Mouse (Mus musculus) hindbrain, embryonic 13.5 days (tissue): Measurements from ENCODE around the gene Rpl36-ps4. TPM values are rescaled to one million over a fixed set of nuclear protein-coding genes. Genes with fewer than 3 reads are reported as not detected.
A peak's percentile ranks its signal among the peaks of the same experiment; 100 is the strongest.
"Not testable (repeated sequence)": the region's sequence is repeated elsewhere in the genome, so short reads cannot be mapped to it uniquely, and the experiment has no call there.

Source experiments
- ATAC-seq: fragments of 200-750 bp; cut with Nextera tagmentation; 2 replicates; pipeline ENCODE4 v1.8.0; 2017; ENCODE audit warnings: moderate TSS enrichment; ENCODE audit not compliant: low FRiP score
- H3K27ac ChIP-seq: fragments of 300-500 bp; sonication (generic); 2 replicates; pipeline ENCODE4 v1.5.1; 2015; ENCODE audit warnings: inconsistent platforms, mild to moderate bottlenecking, moderate library complexity
- H3K27me3 ChIP-seq: fragments of 300-500 bp; sonication (generic); 2 replicates; pipeline ENCODE4 v1.6.1; 2015; ENCODE audit warnings: mild to moderate bottlenecking, inconsistent platforms
- H3K36me3 ChIP-seq: fragments of 300-500 bp; sonication (generic); 2 replicates; pipeline ENCODE4 v1.6.1; 2015; ENCODE audit warnings: mild to moderate bottlenecking, inconsistent platforms
- H3K4me1 ChIP-seq: fragments of 300-500 bp; sonication (generic); replicated peaks from 2 replicates; pipeline ENCODE4 v1.6.1; 2015; ENCODE audit warnings: inconsistent platforms
- H3K4me2 ChIP-seq: fragments of 300-500 bp; sonication (generic); 2 replicates; pipeline ENCODE4 v1.6.1; 2015; ENCODE audit warnings: inconsistent platforms, mild to moderate bottlenecking, moderate library complexity
- H3K4me3 ChIP-seq: fragments of 300-500 bp; sonication (generic); 2 replicates; pipeline ENCODE4 v1.5.1; 2015; ENCODE audit warnings: mild to moderate bottlenecking, inconsistent platforms
- H3K9ac ChIP-seq: fragments of 300-500 bp; sonication (generic); 2 replicates; pipeline ENCODE4 v1.6.1; 2015; ENCODE audit warnings: mild to moderate bottlenecking, inconsistent platforms
- H3K9me3 ChIP-seq: fragments of 300-500 bp; sonication (generic); 2 replicates; pipeline ENCODE4 v1.6.1; 2016; ENCODE audit warnings: inconsistent platforms
- WGBS: fragments of 180-500 bp; shearing (Covaris S2); methylation state at CpG from one replicate; pipeline ENCODE4 v1.1.7; 2015; 5-methylcytosine and 5-hydroxymethylcytosine counted together
- polyA plus RNA-seq: library from polyadenylated mRNA; unstranded; fragments of >200 nt; fragmentation: Nextera tagmentation; extraction: Ambion mirVana; gene quantifications from 2 replicates; pipeline ENCODE4 v1.2.1, GENCODE M21; 2015

Gene Rpl36-ps4
- polyA plus RNA-seq, 1 experiment from 2014 or later: not detected

- Histone ChIP-seq H3K4me3 (no peak overlapping the region), H3K4me2 (no peak overlapping the region), H3K27me3 (no peaks in the 10 kb centered on the region), H3K27ac (no peak overlapping the region), H3K9me3 (0 out of 2 replicates have a peak, but pooled peaks cover 5% of the 10 kb centered on the region), H3K36me3 (no peaks in the 10 kb centered on the region), H3K9ac (no peak overlapping the region), H3K4me1 (no peaks in the 10 kb centered on the region)
- WGBS: 78% methylated on average over 12 of the region's 12 CpGs
- no peak for ATAC-seq
Measured at GRCm38 (mm10) chr17:87957096-87957840, 36.5 kb downstream of the Rpl36-ps4 start.

GRCm38 (mm10) chr17:87958283-87958682, 37.5 kb downstream of the Rpl36-ps4 start:
- H3K9me3 ChIP-seq: 0 out of 2 replicates have a peak, but pooled peaks cover 5% of the 10 kb centered on the region
- 60% methylated on average over 8 of the region's 8 CpGs for WGBS
- H3K36me3 ChIP-seq: no peaks in the 10 kb centered on the region
- no peak overlapping the region for H3K4me2 ChIP-seq
- no peaks in the 10 kb centered on the region for H3K4me1 ChIP-seq
- no peaks in the 10 kb centered on the region for H3K27me3 ChIP-seq
- H3K27ac ChIP-seq: no peak overlapping the region
- ATAC-seq: no peak
- H3K9ac ChIP-seq: no peak overlapping the region
- no peak overlapping the region for H3K4me3 ChIP-seq

DNA sequence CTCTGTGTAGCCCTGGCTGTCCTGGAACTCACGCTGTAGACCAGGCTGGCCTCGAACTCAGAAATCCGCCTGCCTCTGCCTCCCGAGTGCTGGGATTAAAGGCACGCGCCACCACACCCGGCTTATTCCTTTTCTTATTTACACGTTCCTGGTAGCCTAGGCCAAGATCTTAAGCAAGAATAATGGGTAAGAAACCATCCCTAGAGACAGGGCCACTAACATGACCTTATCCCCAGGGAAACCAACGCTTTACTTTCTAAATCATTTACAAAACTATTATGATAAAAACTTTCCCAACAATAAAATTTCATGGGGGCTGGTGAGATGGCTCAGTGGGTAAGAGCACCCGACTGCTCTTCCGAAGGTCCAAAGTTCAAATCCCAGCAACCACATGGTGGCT, 38.6 kb downstream of the Rpl36-ps4 start:
- not testable (repeated sequence) for H3K9ac ChIP-seq, H3K27me3 ChIP-seq, H3K4me2 ChIP-seq, H3K4me3 ChIP-seq, H3K27ac ChIP-seq, ATAC-seq, H3K4me1 ChIP-seq, H3K36me3 ChIP-seq, H3K9me3 ChIP-seq
- WGBS: 97% methylated on average over 11 of the region's 11 CpGs

GRCm38 (mm10) chr17:87959931-87960330, 39.2 kb downstream of the Rpl36-ps4 start:
- ATAC-seq: not testable (repeated sequence)

DNA sequence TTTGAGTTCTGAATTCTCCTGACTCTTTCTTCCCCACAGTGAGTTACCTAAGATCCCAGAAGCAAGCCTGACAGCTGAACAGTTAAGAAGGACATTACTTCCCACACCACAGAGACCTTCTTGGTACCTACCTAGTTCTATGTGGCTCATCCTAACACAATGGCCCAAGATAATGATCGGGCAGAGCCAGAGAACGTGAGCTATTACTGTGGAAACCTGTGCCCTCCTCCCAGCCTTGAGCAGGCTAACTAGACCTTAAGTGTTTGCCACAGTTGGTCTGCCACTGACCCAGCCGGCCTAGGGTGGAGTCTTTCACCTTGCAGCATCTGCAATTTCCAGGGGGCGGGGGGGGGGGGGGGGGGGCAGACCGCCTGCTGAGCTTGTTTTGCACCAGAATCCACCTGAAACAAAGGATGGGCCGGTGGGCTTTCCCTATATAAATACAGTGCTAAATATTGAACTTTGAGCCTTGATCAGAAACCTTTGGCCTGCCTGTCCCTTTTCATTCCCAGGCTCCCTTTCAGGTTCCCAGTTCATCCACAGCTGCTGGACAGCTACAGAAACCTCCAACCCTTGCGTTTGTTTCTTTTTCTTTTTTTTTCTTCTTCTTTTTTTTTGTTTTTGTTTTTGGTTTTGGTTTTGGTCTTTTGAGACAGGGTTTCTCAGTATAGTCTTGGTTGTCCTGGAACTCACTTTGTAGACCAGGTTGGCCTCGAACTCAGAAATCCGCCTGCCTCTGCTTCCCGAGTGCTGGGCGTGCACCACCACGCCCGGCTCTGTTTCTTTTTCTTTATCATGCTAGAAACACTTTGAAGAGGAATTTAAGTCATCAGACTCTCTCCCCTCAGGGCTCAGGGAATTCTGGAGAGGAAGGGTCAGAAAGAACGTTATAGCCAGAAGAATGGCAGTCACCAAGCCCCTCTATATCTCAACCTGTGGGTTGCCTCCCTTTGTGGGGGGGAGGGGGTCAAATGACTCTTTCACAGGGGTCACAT, 42.6 kb downstream of the Rpl36-ps4 start:
- no peaks in the 10 kb centered on the region for H3K36me3 ChIP-seq
- H3K9me3 ChIP-seq: 0 out of 2 replicates have a peak, but pooled peaks cover 5% of the 10 kb centered on the region
- no peak overlapping the region for H3K4me3 ChIP-seq
- no peak overlapping the region for H3K27ac ChIP-seq
- no peaks in the 10 kb centered on the region for H3K27me3 ChIP-seq
- H3K4me1 ChIP-seq: no peaks in the 10 kb centered on the region
- H3K4me2 ChIP-seq: no peak overlapping the region
- 86% methylated on average over 14 of the region's 14 CpGs for WGBS
- H3K9ac ChIP-seq: no peak overlapping the region
- ATAC-seq: no peak

More at GRCm38 (mm10) chr17:87959931-87960330, 39.2 kb downstream of the Rpl36-ps4 start:
- H3K4me3 ChIP-seq, H3K36me3 ChIP-seq, H3K9ac ChIP-seq, H3K4me1 ChIP-seq, H3K27me3 ChIP-seq, H3K4me2 ChIP-seq, H3K27ac ChIP-seq, H3K9me3 ChIP-seq: not testable (repeated sequence)
- 89% methylated on average over 5 of the region's 5 CpGs for WGBS

DNA sequence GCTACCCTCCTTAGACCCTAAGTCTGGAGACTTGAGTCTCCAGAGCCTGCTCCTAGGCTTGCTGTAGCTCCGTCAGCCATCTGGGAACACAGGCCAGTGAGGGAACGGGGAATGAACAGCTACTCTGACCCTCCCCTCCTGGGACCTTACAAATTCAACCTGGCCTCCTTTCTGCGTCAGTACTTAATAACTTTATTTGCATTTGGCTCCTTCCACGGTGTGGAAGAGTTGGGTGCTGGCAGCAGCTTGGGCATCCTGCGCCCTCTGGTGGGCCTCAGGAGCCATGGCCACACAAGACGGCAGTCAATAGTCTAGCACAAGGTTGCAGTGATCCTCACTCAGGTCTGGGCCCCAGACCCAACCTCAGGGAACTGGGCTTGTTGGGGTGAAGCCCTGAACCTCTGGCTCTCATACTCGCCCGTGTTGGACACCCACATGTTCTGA, 47.7 kb downstream of the Rpl36-ps4 start:
- H3K4me2 ChIP-seq, H3K27me3 ChIP-seq, H3K9me3 ChIP-seq, H3K4me1 ChIP-seq, H3K36me3 ChIP-seq, H3K4me3 ChIP-seq, H3K27ac ChIP-seq, H3K9ac ChIP-seq: not testable (repeated sequence)
- 29% methylated on average over 7 of the region's 8 CpGs for WGBS
- 0 out of 2 replicates have a peak, but pooled peaks have one; percentile 66 for ATAC-seq

Other genes starting within 250 kb of the Rpl36-ps4 start
- 69.4 and 70.5 TPM in 2 replicates for gene Msh2, start 248.6 kb upstream of the Rpl36-ps4 start, polyA plus RNA-seq
- gene Kcnk12, start 123.0 kb upstream of the Rpl36-ps4 start, polyA plus RNA-seq: 0.38 and 0.72 TPM in 2 replicates
- gene Msh6, start 54.1 kb downstream of the Rpl36-ps4 start, polyA plus RNA-seq: 32.1 and 32.6 TPM in 2 replicates
- gene Fbxo11, start 144.3 kb downstream of the Rpl36-ps4 start, polyA plus RNA-seq: 26.6 and 27.0 TPM in 2 replicates